Mouse (Mus musculus): ENCODE results near the gene Gm3336. TPM values are rescaled to one million over a fixed set of nuclear protein-coding genes. Genes with fewer than 3 reads are reported as not detected.

The Gm3336 gene
- total RNA-seq, 1 experiment = 1.8 TPM

DNA sequence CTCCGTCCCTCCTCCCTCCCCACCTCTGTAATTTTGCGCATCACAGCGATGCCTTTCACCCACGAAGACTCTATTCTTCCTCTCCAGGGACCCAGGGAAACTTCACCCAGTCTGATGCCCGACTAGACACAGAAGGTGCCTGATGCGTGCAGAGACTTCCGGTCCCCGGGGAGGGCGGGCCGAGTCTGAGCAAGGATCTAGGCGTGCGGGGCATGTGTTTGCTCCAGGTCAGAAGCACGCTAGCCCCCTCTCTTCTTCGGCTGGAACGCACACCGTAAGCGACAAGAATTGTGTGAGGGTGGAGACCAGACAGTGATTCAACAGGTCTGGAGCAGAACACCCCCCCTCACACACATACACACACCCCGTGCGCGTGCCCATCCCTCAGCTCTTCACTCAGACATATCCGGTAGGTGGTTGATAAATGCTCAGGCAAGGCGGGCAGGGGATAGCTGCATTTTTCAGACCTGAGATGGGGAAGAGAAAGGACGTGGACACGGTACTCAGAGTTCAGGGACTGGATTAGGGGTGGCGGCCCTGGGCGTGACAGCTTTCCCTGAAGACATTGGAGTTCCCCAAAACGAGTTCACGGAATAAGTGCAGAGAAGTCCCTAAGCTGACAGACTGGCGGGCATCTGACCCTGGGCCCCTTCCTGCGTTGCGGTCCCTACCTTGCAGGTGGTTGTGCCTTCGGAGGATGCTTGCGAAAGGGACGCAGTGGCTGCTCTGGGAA, 47.7 kb downstream of the Gm3336 start:
- Histone ChIP-seq H3K36me3 (ENCODE audit: control insufficient read depth, insufficient read depth, low read length, poor library complexity, severe bottlenecking) (peaks cover 29% of the 10 kb centered on the region; the same call in 1 of the 2 replicates), H3K27ac (ENCODE audit: insufficient read depth, low read depth, low read length, poor library complexity, severe bottlenecking) (no peak overlapping the region), H3K4me3 (ENCODE audit: insufficient read depth in 1 of 2, low read depth in 1 of 2, low read length in 2 of 2, poor library complexity in 1 of 2, severe bottlenecking in 1 of 2) (peak overlapping the region; percentile 77 to 80), H3K4me1 (ENCODE audit: control insufficient read depth in 2 of 2, insufficient read depth in 2 of 2, low read length in 2 of 2, poor library complexity in 1 of 2) (peaks cover 14 to 37% of the 10 kb centered on the region in 2 experiments), H3K9ac (ENCODE audit: insufficient read depth, low read depth, low read length, poor library complexity, severe bottlenecking) (peak overlapping the region; percentile 79), H3K9me3 (ENCODE audit: control insufficient read depth, insufficient read depth, low read depth, low read length) (no peaks in the 10 kb centered on the region)
- in situ Hi-C loops (cut with MboI; ENCODE audit: low sequenced_read_pairs in 2 of 2, unreplicated experiment in 2 of 2) = no loop called here
- TF ChIP-seq CHD2 (IDR thresholded peaks at IDR 0.05; ENCODE audit: low read depth, low read length) (no peak), ZC3H11A (IDR thresholded peaks at IDR 0.05; ENCODE audit: borderline replicate concordance, low read depth, low read length) (no peak), MAFK (IDR thresholded peaks at IDR 0.05; ENCODE audit: insufficient read depth, low read depth, low read length) (no peak), HCFC1 (IDR thresholded peaks at IDR 0.05; ENCODE audit: borderline replicate concordance, insufficient read depth, low read length) (no peak), ZNF384 (IDR thresholded peaks at IDR 0.05; ENCODE audit: low read depth, low read length) (no peak)
- DNase-seq (ENCODE audit: low read depth, low spot score) = no peak

DNA sequence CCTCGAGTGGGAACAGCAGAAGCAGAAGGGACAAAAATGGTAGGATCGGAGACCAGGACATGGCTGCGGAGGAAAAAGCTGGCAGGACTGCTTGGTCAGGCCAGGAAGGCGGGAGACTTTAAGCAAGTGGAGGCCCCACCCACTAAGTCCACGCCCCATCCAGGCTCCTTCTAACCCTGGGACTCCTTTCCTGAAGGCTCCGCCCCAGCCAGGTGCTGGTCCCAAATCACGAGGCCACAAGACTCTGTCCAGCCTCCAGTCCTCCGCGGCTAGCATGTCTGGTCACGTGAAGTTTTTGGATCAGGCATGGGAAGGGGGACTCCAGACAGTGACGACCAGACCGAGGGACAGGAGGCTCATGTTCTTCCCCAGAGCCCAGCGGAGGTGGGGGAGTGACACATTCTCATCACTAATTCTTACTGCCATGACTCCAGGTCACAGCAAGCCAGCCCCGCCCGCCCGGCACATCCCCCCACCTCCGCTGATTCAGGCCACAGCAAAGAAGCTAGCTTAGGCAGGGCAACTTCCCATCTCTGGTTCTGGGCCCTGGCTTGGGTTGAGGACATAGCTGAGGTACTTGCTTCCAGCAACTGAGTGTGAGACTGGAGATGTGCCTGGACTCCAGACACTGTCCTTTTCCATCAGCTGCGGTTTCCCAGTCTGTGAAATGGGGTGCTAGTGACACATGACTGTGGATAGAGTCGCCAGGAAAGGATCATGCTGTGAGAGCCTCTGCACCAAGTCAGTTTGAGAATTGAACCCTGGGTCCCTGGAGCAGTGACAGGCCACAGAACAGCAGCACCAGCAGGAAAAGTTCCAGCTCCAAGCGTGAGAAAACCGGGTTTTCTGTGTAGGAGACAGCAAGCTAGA, 48.5 kb downstream of the Gm3336 start:
- TF ChIP-seq HCFC1 (IDR thresholded peaks at IDR 0.05; ENCODE audit: borderline replicate concordance, insufficient read depth, low read length) (no peak), MAFK (IDR thresholded peaks at IDR 0.05; ENCODE audit: insufficient read depth, low read depth, low read length) (no peak), CHD2 (IDR thresholded peaks at IDR 0.05; ENCODE audit: low read depth, low read length) (no peak), ZC3H11A (IDR thresholded peaks at IDR 0.05; ENCODE audit: borderline replicate concordance, low read depth, low read length) (no peak), ZNF384 (IDR thresholded peaks at IDR 0.05; ENCODE audit: low read depth, low read length) (no peak)
- Histone ChIP-seq H3K9me3 (ENCODE audit: control insufficient read depth, insufficient read depth, low read depth, low read length) (no peaks in the 10 kb centered on the region), H3K36me3 (ENCODE audit: control insufficient read depth, insufficient read depth, low read length, poor library complexity, severe bottlenecking) (peaks cover 37% of the 10 kb centered on the region; the same call in 1 of the 2 replicates), H3K4me3 (ENCODE audit: insufficient read depth in 1 of 2, low read depth in 1 of 2, low read length in 2 of 2, poor library complexity in 1 of 2, severe bottlenecking in 1 of 2) (peak overlapping the region; percentile 77 to 80), H3K9ac (ENCODE audit: insufficient read depth, low read depth, low read length, poor library complexity, severe bottlenecking) (peak overlapping the region; percentile 79), H3K4me1 (ENCODE audit: control insufficient read depth in 2 of 2, insufficient read depth in 2 of 2, low read length in 2 of 2, poor library complexity in 1 of 2) (peaks cover 8 to 39% of the 10 kb centered on the region in 2 experiments), H3K27ac (ENCODE audit: insufficient read depth, low read depth, low read length, poor library complexity, severe bottlenecking) (no peak overlapping the region; the same call in 1 of the 2 replicates)
- in situ Hi-C loops (cut with MboI; ENCODE audit: low sequenced_read_pairs in 2 of 2, unreplicated experiment in 2 of 2) = no loop called here
- DNase-seq (ENCODE audit: low read depth, low spot score) = peak; percentile 86

DNA sequence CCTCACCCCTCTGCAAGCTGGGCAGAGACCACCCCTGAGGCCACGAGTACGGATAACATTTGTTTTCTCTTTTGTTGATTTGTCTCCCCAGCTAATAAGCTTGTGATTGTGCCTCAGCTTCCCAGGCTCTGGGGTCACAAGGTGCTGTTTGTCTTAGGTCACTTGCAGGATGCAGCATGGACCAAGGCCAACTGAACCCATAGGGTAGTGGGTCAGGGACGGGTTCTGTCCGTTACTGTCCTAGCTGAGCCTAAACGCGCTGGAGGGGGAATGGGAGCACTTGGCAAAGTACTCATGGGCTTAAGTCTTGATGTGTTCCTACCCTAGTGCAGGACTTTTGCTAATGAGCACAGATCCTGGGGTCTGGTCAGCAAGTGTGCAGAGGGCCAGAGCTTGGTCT, 49.2 kb downstream of the Gm3336 start:
- TF ChIP-seq CHD2 (IDR thresholded peaks at IDR 0.05; ENCODE audit: low read depth, low read length) (no peak), ZNF384 (IDR thresholded peaks at IDR 0.05; ENCODE audit: low read depth, low read length) (no peak)
- Histone ChIP-seq H3K9ac (ENCODE audit: insufficient read depth, low read depth, low read length, poor library complexity, severe bottlenecking) (no peak overlapping the region), H3K4me3 (ENCODE audit: insufficient read depth in 1 of 2, low read depth in 1 of 2, low read length in 2 of 2, poor library complexity in 1 of 2, severe bottlenecking in 1 of 2) (no peak overlapping the region), H3K36me3 (ENCODE audit: control insufficient read depth, insufficient read depth, low read length, poor library complexity, severe bottlenecking) (peaks cover 41% of the 10 kb centered on the region; the same call in 1 of the 2 replicates), H3K9me3 (ENCODE audit: control insufficient read depth, insufficient read depth, low read depth, low read length) (no peaks in the 10 kb centered on the region), H3K27ac (ENCODE audit: insufficient read depth, low read depth, low read length, poor library complexity, severe bottlenecking) (no peak overlapping the region), H3K4me1 (ENCODE audit: control insufficient read depth in 2 of 2, insufficient read depth in 2 of 2, low read length in 2 of 2, poor library complexity in 1 of 2) (peaks cover 3 to 38% of the 10 kb centered on the region in 2 experiments)
- no peak for DNase-seq (ENCODE audit: low read depth, low spot score)
- in situ Hi-C loops (cut with MboI; ENCODE audit: low sequenced_read_pairs in 2 of 2, unreplicated experiment in 2 of 2) = no loop called here

DNA sequence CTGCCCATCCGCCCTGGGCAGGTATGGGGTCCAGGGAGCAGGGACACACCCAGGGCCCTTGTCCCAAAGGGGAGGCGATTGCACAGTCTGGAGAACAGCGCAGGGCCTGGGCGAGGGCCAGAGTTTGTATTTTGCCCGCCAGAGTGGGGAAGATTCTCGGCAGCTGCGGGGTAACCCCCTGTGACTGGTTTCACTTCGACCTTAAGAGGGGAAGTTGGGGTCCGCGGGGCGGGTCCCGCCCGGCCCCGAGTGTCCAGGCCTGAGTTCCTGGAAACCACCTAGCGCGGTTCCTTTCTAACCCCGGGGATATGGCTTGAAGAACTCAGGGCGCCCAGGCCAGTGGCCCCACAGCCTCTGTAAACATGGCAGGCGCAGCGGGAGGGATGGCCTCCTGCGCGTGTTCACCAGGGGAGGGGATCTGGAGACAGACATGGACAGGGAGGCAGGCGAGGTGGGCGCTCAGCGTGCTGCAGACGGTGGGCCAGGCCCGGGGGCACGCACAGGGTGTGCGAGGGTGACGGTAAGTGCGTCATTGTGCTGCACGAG, 50.0 kb downstream of the Gm3336 start:
- no peak overlapping the region for H3K27ac ChIP-seq (ENCODE audit: insufficient read depth, low read depth, low read length, poor library complexity, severe bottlenecking)
- DNase-seq (ENCODE audit: low read depth, low spot score) = no peak
- in situ Hi-C loops (cut with MboI; ENCODE audit: low sequenced_read_pairs in 2 of 2, unreplicated experiment in 2 of 2) = no loop called here
- TF ChIP-seq ZNF384 (IDR thresholded peaks at IDR 0.05; ENCODE audit: low read depth, low read length) (no peak), ZC3H11A (IDR thresholded peaks at IDR 0.05; ENCODE audit: borderline replicate concordance, low read depth, low read length) (no peak), MAFK (IDR thresholded peaks at IDR 0.05; ENCODE audit: insufficient read depth, low read depth, low read length) (no peak), HCFC1 (IDR thresholded peaks at IDR 0.05; ENCODE audit: borderline replicate concordance, insufficient read depth, low read length) (no peak), CHD2 (IDR thresholded peaks at IDR 0.05; ENCODE audit: low read depth, low read length) (no peak)
- peaks cover 37% of the 10 kb centered on the region; the same call in 1 of the 2 replicates for H3K36me3 ChIP-seq (ENCODE audit: control insufficient read depth, insufficient read depth, low read length, poor library complexity, severe bottlenecking)
- H3K4me1 ChIP-seq (ENCODE audit: control insufficient read depth in 2 of 2, insufficient read depth in 2 of 2, low read length in 2 of 2, poor library complexity in 1 of 2) = peaks cover 2 to 42% of the 10 kb centered on the region in 2 experiments; a peak in 3 of 4 replicates
- no peaks in the 10 kb centered on the region for H3K9me3 ChIP-seq (ENCODE audit: control insufficient read depth, insufficient read depth, low read depth, low read length)
- H3K9ac ChIP-seq (ENCODE audit: insufficient read depth, low read depth, low read length, poor library complexity, severe bottlenecking) = peak overlapping the region; percentile 49
- H3K4me3 ChIP-seq (ENCODE audit: insufficient read depth in 1 of 2, low read depth in 1 of 2, low read length in 2 of 2, poor library complexity in 1 of 2, severe bottlenecking in 1 of 2) = peak overlapping the region; percentile 27 to 37

All from ES-E14 (cell line).